Comparison of ENCODE assay signal across 12 mouse cellular contexts in the genomic region with DNA sequence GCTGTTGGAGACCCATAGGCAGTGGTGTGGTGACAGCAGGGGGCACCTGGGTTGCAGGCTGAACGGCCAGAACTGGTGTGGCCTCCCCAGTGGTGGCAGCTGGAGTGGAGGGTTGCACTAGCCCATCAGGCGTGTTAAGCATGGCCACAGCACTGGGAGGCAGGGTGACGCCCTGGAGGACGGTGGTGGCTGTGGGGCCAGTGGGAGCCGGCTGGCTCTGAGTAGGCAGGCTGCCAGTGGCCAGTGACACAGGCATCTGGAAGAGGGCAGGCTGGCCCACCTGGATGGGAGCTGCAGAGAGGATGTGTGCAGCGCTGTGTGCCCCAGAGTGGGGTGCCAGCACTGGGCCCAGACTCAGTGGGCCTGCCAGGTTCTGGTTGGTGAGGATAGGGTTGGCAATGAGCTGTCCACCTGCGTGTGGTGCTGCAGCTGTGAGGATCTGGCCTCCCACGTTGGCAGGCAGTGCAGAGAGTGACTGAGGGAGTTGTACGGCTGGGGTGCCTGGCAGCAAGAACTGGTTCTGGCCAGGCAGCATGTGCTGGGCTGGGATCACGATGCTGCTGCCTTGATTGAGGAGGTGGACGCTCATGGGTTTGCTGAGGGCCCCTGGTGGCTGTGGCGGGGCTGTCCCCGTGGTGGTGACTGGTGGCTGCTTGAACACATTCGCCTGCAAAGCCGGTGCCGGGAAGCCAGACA. TPM values are rescaled to one million over a fixed set of nuclear protein-coding genes. Genes with fewer than 3 reads are reported as not detected.
DNase-seq lines count a peak whose midpoint lies in the region; ATAC-seq and TF ChIP-seq lines count a peak whose summit lies in the region.
"Had no signal": no experiment of that assay in that cellular context is flagged by ENCODE, and none has a peak within 500 bp of the region (broad histone marks: within the 10 kb centered on the region; RNA-seq: fewer than 3 reads in every experiment).

No protein-coding gene starts in this region.

- no peaks in the 10 kb centered on the region for H3K4me1 ChIP-seq in midbrain, embryonic 12.5 days
- no peaks in the 10 kb centered on the region for H3K4me1 ChIP-seq in midbrain, embryonic 10.5 days
- peaks cover 4% of the 10 kb centered on the region; the same call in 1 of the 2 replicates for H3K4me1 ChIP-seq in kidney, adult 2 months (ENCODE audit: control insufficient read depth, insufficient read depth, low read length)
- H3K4me1 ChIP-seq: embryonic facial prominence, embryonic 13.5 days had no signal

- WGBS in midbrain, embryonic 12.5 days: 96% methylated on average over 16 of the region's 16 CpGs
- 93% methylated on average over 16 of the region's 16 CpGs for WGBS in midbrain, embryonic 10.5 days
- WGBS in kidney, adult 2 months: 71% methylated on average over 16 of the region's 16 CpGs

- no peak for TF ChIP-seq POLR2A in kidney, adult 2 months (IDR thresholded peaks at IDR 0.05; ENCODE audit: low read depth, low read length)

- H3K36me3 ChIP-seq in midbrain, embryonic 12.5 days: peaks cover 78% of the 10 kb centered on the region
- peaks cover 86% of the 10 kb centered on the region for H3K36me3 ChIP-seq in midbrain, embryonic 10.5 days
- 0 out of 2 replicates have a peak, but pooled peaks cover 4% of the 10 kb centered on the region for H3K36me3 ChIP-seq in kidney, adult 2 months (ENCODE audit: control insufficient read depth, insufficient read depth, low read length)

- peak; percentile 61 for DNase-seq in kidney, adult 11 months
- DNase-seq in kidney, postnatal 14 days: no peak
- no peak for DNase-seq in midbrain, embryonic 10.5 days (ENCODE audit: low spot score)
- DNase-seq in kidney, adult 2 months: peak; percentile 54
- DNase-seq in kidney, postnatal 25 days: peak; percentile 41 to 77
- no peak for DNase-seq in ovary, adult 18-20 months (ENCODE audit: low spot score)
- DNase-seq: cerebellum, adult 9-11 months; lung, adult 2 months had no signal

- no peaks in the 10 kb centered on the region for H3K27me3 ChIP-seq in midbrain, embryonic 12.5 days
- H3K27me3 ChIP-seq in midbrain, embryonic 10.5 days (ENCODE audit: low read depth, poor library complexity, severe bottlenecking): no peaks in the 10 kb centered on the region
- H3K27me3 ChIP-seq in kidney, adult 2 months (replicated peaks; ENCODE audit: control insufficient read depth, insufficient read depth, low read length): no peaks in the 10 kb centered on the region
- H3K27me3 ChIP-seq: embryonic facial prominence, embryonic 13.5 days had no signal

- 0 out of 2 replicates have a peak, but pooled peaks have one; percentile 20 for ATAC-seq in midbrain, embryonic 12.5 days (ENCODE audit: low FRiP score, low read depth)
- ATAC-seq: inflammation-experienced regulatory T-cells, adult 6 months had no signal

- no peak overlapping the region for H3K4me3 ChIP-seq in midbrain, embryonic 12.5 days
- H3K4me3 ChIP-seq in midbrain, embryonic 10.5 days: no peak overlapping the region
- H3K4me3 ChIP-seq in kidney, adult 2 months (ENCODE audit: insufficient read depth, low read depth, low read length): no peak overlapping the region
- H3K4me3 ChIP-seq: embryonic facial prominence, embryonic 13.5 days; myocyte had no signal

- no peak overlapping the region for H3K27ac ChIP-seq in midbrain, embryonic 12.5 days (replicated peaks)
- no peak overlapping the region for H3K27ac ChIP-seq in midbrain, embryonic 10.5 days (replicated peaks)
- peak overlapping the region; percentile 11; the same call in 1 of the 2 replicates for H3K27ac ChIP-seq in kidney, adult 2 months (ENCODE audit: insufficient read depth, low read depth, low read length)
- H3K27ac ChIP-seq: embryonic facial prominence, embryonic 13.5 days had no signal

- TF ChIP-seq CTCF in kidney, adult 2 months (conservative IDR thresholded peaks at IDR 0.05; ENCODE audit: insufficient read depth, insufficient read length, low read depth, low read length): no peak

- H3K9me3 ChIP-seq in midbrain, embryonic 12.5 days: no peaks in the 10 kb centered on the region
- 0 out of 2 replicates have a peak, but pooled peaks cover 4% of the 10 kb centered on the region for H3K9me3 ChIP-seq in midbrain, embryonic 10.5 days (replicated peaks)
- H3K9me3 ChIP-seq: embryonic facial prominence, embryonic 13.5 days had no signal

- no peak overlapping the region for H3K9ac ChIP-seq in midbrain, embryonic 12.5 days (replicated peaks)
- H3K9ac ChIP-seq: embryonic facial prominence, embryonic 13.5 days had no signal

- no peak overlapping the region for H3K4me2 ChIP-seq in midbrain, embryonic 12.5 days (replicated peaks)
- H3K4me2 ChIP-seq: embryonic facial prominence, embryonic 13.5 days had no signal

RNA-seq across cellular contexts. Expression of a gene that starts 20.4 kb away (rescaled TPM):
- 7.0 and 8.5 TPM in 2 replicates for polyA plus RNA-seq in midbrain, embryonic 12.5 days (2016; fragmentation: Nextera tagmentation; extraction: Ambion mirVana)
- 12.5 and 13.6 TPM in 2 replicates for polyA plus RNA-seq in midbrain, embryonic 10.5 days (2016; fragmentation: Nextera tagmentation; extraction: Ambion mirVana)
- 30.2 and 33.7 TPM in 2 replicates for polyA plus RNA-seq in kidney, adult 2 months (2012; rRNA removed)

RNA-seq across cellular contexts. Expression of a gene that starts 41.9 kb away (rescaled TPM):
- polyA plus RNA-seq in midbrain, embryonic 12.5 days (2016; fragmentation: Nextera tagmentation; extraction: Ambion mirVana): 162 and 183 TPM in 2 replicates
- 181 and 183 TPM in 2 replicates for polyA plus RNA-seq in midbrain, embryonic 10.5 days (2016; fragmentation: Nextera tagmentation; extraction: Ambion mirVana)
- 87.9 and 88.9 TPM in 2 replicates for polyA plus RNA-seq in kidney, adult 2 months (2012; rRNA removed)

RNA-seq across cellular contexts. Expression of a gene that starts 59.9 kb away (rescaled TPM):
- polyA plus RNA-seq in midbrain, embryonic 12.5 days (2016; fragmentation: Nextera tagmentation; extraction: Ambion mirVana): 10.0 and 10.3 TPM in 2 replicates
- polyA plus RNA-seq in midbrain, embryonic 10.5 days (2016; fragmentation: Nextera tagmentation; extraction: Ambion mirVana): 6.9 and 8.2 TPM in 2 replicates
- 7.9 and 8.6 TPM in 2 replicates for polyA plus RNA-seq in kidney, adult 2 months (2012; rRNA removed)

Comparison
In these comparisons a context has a peak if more than half of its experiments do, and no peak if none do; other contexts are left out.
1. DNase-seq: peak in kidney, adult 11 months (single experiment), kidney, adult 2 months (single experiment) and kidney, postnatal 25 days (2 of 2); none in kidney, postnatal 14 days (single experiment), midbrain, embryonic 10.5 days (single experiment) and ovary, adult 18-20 months (single experiment).